Mouse (Mus musculus) frontal cortex, adult 2 months (tissue): Measurements from ENCODE around the gene Rere. TPM values are rescaled to one million over a fixed set of nuclear protein-coding genes. Genes with fewer than 3 reads are reported as not detected.

Experiments
- DNase-seq, 2 experiments: peaks; one replicate each; pipeline ENCODE4 v3.0.0; 2022; ENCODE audit warnings: low spot score in 1 of 2; ENCODE audit errors: extremely low spot score in 1 of 2
- polyA plus RNA-seq: library from polyadenylated mRNA; depleted of rRNA; stranded (reverse); fragments of >200 nt; gene quantifications from 2 replicates; pipeline ENCODE4 v1.2.3, GENCODE M21; 2012

Gene Rere
- polyA plus RNA-seq, 1 experiment, result 64.4 TPM

DNA sequence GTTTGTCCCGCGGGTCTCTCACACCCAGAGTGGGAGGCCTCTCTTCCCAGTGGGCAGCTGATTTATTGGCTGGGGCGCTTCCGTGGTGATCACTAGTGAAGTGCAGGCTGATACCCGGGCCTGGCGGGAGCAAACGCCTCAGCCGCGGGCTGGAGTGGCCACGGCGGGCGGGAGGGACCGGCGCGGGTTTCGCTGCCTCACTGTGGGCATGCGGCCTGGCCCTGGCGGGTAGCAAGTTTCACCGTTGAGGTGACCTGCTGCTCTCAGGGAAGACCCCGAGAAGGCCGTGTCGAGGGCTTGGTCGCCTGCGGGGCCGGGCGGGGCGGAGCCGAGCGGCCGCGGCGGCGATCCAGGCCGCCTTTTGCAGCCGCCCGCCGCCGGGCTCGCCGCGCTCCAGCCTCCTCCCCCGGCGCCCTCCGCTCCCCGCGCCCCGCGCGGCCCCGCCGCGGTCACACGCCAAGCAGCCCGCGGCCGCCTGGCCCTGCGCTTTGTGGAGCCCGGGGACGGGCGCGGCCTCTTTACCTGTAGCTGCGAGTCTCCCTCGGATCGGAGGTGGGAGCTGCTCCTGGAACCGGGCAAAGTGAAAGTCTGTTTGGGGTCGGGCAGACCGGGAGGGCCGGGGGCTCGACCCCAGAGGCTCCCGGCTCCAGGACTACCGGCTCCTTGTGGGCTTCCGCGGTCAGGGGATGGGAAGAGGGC lies 287.8 kb downstream of the Rere start:
- peak in 1 of 2 experiments; percentile 53 for DNase-seq

DNA sequence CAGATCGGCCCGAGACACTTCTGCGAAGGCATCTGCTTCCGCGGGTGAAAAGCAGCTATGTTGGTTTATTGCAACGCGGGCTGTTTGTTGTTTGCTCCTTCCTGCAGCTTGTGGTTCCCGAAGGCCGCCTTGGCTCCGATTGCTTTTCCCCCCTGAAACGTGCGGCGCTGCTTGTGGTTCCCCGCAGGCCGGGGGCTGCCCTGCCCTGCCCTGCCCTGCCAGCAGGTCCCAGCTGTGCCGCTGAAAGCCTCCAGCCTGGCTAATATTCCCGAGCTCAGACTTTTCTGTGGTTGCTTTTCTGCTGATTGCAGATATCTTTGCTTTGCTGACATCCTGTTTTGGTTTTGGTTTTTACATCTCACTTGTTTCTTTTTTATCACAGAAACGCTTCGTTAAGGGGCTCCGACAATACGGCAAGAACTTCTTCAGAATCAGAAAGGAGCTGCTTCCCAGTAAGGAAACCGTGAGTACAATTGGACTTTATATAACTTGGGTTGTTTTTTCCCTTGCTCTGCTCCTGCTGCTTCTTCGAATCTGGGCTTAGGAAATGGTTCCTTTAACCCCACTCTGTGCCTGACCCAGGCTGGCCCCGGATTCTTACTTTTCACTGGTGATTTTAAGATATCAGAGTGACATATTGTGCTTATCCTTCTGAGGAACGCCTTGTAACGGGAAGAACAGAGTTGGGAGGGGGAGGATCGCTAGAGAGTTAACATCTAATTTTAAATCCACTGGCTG lies 288.6 kb downstream of the Rere start:
- peak in 1 of 2 experiments; percentile 53 for DNase-seq

DNA sequence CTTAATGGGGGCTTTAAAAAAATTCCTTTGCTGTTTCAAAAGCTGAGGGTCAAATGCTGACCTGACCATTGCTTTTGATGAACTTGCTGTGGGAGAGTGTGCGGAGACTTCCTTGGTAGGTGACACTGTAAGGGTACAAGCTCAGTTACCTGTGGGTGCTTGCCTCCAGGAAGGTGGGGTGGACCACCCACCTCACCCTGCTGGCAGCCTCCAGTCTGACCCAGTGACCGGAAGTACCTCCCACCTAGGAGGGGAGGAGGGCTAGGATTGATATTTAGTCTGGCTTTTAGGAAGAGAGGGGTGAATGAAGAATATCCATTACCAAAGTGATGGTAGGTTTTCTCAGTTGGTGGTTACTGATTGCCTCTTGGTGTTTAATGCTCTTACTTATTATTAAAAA lies 289.3 kb downstream of the Rere start:
- DNase-seq, result no peak

DNA sequence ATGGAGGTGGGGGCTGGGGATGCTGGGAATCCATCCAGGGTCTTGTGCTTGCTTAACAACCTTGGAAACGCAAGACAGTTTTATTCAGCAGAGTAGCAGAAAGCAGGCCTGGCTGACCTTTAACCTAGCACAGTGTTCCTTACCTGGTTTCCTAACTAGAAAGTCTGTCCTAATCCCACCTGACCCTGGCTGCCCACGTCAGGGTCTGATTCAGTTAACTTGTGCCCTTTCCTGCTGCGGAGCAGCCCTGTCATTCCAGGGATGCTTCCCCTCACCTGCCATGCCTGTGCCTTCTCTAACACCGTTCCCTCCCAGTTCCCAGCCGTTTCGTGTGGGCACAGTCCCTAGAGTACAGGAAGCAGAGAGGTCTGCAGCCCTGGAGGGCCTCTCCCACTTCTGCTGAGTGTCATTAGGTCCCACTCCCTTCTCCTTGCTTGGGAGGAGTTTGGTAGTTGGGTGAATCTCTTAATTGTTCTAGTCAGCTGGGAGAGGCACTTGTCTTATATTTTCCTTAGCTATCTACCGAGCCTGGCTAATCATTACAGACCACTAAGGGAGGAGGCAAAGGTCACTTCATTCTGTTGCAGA lies 290.8 kb downstream of the Rere start:
- DNase-seq, result no peak

DNA sequence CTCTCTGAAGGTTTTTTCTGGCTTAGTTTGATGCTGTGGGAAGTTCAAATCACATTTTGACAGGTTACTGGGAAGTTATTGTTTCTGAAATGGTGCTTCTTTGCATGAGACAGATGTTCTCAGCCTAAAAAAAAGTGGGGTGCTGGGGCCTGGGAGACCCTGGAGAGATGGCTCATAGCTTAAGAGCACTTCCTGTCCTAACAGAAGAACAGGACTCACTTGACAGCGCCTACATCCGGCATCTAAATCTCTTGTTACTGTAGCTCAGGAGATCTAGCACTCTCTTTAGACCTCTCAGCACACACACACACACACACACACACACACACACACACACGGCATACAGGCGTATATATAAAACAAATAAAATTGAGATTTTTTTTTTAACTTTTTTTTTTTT lies 291.5 kb downstream of the Rere start:
- no peak for DNase-seq

DNA sequence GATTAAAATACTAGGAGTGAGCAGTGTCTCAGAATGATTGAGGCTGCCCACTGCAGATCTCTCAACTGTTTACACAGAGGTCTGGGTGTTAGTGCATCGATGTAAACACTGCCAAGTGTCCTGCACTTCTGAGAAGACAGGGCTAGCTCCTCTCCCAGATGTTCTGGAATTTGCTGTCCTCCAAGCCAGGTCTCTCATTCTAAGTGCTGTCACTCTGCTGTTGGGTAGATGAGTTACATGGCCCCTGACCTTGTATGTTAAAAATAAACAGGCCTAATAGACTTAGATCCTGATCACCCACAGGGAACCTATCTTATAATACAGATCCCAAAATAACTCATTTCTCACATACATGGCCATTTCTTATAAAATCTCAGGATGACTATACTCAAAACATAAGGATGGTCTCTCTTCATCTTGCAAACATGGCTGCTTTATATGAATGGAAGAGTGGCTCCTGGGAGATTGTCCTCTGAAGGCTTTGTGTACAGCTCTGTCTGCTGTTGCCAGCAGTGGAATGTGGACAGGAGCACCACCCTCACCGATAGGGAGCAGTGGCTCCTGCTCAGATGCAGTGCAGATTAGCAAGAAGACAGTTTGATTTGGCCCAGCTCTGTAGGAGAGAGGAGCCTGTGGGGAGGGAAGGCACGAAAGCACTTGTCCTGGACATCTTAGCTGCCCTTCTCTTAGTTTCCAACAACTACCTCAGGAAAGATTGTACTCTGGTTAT lies 294.1 kb downstream of the Rere start:
- DNase-seq, result no peak

DNA sequence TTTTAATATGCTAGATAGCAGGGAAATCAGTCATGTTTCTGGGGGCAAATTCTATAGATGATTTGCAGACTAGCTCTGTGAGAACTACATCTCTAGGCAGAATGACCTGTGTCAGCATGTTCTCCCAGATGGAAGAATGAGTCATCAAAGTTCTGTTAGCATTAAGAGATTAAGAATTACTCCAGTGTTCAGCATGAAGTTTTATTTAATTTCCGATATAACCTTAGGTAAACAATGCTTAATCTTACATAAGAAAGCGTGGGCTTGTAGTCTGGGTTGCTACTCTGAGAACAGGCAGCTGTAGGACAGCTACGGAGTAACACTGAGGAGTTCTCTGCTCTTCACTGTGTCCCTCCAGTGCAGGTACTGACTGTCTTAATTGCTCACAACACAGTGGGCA lies 294.9 kb downstream of the Rere start:
- DNase-seq, result no peak

DNA sequence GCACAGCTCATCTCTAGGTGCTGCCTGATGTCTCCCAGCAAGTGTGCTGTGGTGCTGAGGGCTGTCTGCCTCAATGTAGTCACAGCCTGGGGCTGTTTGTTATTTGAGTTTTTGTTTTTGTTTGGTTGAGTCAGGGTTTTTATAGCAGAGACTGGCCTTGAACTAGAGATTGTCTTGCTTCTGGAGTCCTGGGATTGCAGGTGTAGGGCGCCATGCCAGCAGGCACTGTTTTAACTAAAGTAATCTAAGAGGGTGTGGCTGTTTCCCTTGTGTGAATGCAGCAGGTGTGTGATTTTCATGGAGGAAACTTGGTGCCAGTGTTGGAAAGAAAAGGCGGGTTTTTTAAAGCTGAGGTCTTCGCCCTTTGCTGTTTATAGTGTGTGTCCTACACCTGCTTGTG lies 296.6 kb downstream of the Rere start:
- DNase-seq, result no peak

DNA sequence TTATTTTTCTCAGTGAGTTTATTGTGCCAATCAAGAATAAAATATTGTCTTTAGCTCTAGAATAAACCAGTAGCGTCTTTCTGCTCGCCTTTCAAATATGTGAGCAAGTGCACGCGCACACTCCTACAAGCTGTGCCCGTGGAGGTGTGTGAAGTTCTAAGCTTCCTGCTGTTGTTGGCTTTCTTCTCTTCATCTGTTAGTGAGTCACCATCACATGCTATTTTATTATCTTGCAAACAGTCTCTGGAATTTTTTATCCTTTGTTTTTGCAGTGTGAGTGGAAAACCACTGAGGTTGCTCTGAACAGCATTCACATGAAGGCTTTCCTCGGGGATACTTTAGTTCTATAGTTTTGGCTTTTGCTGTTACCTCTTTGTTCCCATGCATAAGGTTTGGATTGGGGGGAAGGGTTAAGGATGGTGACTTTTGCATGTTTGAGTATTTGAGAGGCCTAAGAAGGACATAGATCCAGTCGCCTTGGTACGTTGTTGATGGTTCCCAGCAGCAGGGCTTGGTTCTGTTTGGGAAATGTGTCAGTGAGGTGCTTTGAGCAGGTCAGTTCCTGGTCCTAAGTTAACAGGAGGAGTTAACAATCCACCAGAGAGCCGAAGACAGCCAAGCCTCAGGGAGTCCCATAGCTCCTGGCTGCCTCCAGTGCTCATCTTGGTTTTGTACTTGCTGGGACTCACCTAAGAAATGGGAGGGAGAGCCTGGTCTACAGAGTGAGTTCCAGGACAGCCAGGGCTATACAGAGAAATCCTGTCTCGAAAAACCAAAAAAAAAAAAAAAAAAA lies 300.7 kb downstream of the Rere start:
- DNase-seq, result peak in 1 of 2 experiments; percentile 61

DNA sequence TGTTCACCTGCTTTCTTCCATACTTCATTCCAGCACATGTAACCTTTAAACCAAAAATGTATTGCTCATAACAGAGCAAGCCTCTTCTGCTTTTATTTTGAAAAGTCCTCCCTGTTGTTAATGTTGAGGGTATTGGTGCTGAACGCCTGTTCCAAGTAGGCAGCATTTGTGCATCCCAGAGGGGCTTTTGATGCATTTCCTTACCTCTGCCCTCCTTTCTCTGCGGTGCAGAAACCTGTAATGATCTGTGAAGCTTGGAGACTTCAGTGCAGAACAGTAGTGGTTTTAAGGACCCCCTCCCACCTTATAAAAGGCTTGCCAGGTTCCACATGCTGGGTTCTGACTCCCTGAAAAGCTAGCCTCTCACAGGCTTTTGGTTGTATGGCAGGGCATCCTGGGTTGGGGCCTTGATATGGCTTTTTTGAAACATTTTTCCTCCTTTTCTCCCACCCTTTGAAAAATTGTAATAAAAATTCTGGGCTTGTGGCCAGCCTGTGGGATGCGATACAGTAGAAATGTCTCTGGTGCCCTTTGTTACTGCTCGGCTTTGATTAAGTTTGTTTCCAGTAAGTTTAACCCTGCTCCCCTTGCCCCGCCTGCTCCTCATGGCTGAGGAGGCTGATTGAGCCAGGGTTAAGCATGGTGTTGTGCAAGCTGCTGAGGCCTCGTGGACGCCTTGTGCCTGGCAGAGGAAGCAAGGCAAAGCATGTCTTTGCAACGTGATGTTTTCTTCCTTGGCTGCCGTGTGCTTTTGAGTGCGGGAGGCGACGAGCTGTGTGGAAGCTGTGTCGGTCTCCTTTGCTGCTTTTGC lies 301.7 kb downstream of the Rere start:
- peak; percentile 59 to 72 for DNase-seq

DNA sequence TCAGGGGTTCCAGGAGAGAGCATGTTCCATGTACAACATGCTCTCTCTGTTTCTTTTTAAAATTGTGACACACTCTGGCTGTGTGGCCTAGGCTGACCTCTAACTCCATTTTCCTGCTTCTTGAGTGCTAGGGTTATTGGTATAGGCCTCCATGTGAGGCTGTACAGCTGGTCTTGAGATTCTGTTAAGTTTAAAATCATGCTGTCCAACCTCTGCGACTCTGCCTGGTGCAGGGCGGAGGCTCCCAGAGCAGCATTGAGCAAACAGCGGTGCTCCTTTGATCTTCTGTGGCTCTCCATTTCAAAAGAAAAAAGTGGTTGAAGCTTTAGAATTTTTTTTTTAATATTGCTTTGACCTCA lies 302.3 kb downstream of the Rere start:
- DNase-seq, result no peak

DNA sequence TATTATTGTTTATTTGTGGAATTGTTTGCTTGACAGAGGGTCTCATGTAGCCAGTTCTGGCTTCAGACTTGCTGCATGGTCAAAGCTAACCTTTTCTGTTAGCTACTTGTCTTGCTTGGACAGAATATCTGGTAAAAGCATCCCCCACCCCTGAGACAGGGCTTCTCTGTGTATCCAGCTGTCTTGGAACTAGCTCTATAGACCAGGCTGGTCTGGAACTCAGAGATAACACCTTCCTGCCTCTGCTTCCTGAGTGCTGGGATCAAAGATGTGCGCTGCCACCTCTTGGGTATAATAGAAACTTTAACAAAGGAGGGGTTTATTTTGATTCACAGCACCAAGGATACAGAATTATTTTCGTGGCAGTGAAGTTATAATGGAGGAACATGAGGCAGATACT lies 304.4 kb downstream of the Rere start:
- no peak for DNase-seq

DNA sequence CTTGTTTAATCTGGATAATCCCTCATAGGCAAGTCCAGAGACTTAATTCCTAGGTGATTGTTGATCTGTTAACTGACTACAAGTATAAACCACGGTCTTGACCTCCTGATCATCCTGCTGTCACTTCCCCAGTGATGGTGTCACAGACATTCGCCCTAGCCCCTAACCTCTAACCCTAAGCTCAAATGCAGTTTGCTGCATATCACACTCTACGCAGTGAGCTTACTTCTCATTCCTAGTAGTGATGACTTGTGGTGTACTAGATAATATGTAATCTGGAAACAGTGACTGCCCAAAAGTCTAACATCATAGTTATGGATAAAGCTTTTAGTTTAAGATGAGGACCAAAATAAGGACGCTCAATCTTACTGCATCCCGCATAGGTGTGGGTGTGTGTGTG lies 304.8 kb downstream of the Rere start:
- no peak for DNase-seq

DNA sequence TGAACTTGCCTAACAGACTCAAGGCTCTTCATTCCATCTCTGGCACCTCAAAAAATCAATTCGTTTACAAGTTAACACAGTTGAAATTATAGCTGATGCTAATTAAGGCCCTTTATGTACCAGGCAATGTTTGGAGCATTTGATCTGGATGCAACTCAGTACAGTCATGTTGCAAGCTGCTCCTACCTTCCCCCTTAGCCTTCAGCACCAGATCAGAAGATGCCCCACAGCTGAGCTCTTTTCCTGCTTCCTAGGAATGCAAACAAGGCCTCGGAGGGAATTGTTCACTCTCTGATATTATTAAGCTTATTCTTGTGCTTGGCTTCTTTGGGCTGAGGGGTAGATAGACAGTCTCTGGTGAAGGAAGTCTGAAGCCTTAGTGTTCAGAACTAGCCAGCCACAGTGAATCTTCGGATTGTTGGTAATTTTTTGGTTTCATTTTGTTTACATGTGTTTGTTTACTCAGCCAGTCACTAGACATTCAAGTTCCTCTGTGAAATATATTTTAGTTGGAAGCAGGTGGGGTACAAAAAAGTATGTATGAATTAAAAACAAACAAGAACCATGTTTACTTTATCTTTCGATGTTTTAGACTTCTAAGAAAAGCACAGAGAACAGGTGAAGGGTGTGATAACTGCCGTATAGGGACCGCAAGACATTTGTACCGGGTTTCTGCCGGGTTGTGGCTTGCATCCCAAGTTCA lies 306.3 kb downstream of the Rere start:
- no peak for DNase-seq

DNA sequence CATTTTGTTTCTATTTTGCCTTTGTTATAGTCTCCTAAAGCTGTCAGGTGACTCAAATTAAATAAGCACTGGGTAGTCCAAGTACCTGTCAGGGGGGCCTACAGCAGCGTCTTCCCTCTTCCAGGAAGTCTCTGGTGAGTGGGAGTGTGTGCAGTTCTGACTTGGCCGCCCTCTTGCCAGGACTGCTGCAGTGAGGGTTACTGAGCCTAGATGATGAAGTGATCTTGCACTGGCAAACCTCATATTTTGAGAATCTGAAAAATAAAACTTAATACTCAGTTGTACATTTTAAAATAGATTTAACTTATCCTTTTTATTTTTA lies 306.8 kb downstream of the Rere start:
- DNase-seq, result no peak

DNA sequence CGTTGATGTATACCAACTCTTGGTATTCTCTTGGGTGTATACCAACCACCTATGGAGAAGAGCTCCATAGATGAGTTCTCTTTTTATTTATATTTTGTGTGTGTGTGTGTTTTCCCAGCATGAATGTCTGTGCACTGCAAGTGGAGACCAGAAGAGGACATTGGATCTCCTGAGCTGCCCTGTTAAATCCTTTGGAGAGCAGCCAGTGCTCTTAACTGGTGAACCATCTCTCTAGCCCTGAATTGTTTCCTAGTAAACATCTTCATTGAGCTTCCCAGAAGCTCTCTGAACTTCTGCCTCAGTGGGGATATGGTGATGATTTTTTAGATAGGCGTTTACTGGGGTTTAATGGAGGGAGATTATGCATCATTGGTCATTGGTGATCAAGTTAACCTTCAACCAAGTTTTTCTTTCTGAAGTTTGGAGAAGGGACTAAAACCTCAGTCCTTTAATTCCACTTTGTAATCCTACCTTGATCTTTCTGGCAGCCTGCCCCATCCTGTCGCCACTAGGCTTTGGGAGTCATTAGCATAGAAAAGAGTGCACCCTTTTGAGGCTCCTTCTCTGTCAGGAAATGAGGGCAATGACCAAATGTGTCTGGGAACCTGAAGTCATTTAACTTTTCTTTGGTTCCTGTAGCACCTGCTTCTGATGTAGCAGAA lies 309.3 kb downstream of the Rere start:
- no peak for DNase-seq

DNA sequence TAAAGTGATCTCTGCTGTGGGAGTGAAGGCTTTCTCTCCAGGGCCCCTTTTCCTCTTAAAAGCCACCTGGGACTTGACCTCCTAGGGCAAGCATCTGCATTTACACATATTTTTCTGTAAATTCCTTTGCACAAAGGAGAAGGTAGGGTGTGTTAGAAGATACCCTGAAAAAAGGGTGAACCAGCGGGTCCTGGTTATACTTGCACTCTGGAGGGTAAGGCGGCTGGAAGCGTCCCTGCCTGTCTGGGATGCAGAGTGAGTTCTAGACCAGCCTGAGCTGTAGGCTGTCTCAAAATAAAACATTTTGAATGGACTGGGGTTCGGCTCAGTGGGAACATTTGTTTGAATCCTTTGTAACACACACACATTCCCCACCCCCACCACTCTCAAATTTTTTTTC lies 310.2 kb downstream of the Rere start:
- no peak for DNase-seq

DNA sequence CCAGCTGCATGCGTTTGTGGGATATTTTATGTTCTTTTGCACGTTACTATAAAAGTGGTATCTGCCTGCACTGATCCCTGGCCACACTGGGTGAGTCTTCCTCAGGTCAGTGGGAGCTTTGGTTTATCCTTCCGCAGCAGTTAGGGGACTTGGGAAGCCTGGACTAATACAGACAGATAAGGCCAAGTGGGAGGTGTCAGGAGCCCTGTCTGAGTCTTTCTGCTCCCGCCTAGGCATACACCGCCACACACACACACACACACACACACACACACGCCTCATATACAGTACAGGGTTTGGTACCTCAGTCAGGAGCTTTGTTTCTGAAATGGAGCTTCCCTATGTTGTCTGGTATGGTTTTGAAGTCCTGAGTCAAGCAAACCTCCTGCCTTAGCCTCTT lies 310.6 kb downstream of the Rere start:
- DNase-seq, result no peak
